Mouse (Mus musculus) MEL (cell line): Measurements from ENCODE around the gene Smoc1.

Source experiments
- CHD1 ChIP-seq: IDR thresholded peaks from 2 replicates; pipeline ENCODE4 v1.6.1; 2012; ENCODE audit warnings: low read depth, mild to moderate bottlenecking, inconsistent platforms, low read length, improper control_type of control experiment
- CTCF ChIP-seq, 3 experiments: IDR thresholded peaks in 2 of 3; conservative IDR thresholded peaks in 1 of 3; 2 replicates each; pipeline ENCODE4 v1.5.1; 2011 to 2012; ENCODE audit warnings: low read length in 3 of 3, low read depth in 2 of 3, mild to moderate bottlenecking in 2 of 3, improper control_type of control experiment in 1 of 3, inconsistent platforms in 1 of 3, mixed read lengths in 1 of 3, moderate library complexity in 1 of 3; ENCODE audit not compliant: control insufficient read depth in 1 of 3, insufficient read depth in 1 of 3, poor library complexity in 1 of 3, severe bottlenecking in 1 of 3
- EP300 ChIP-seq, 2 experiments: IDR thresholded peaks; 2 replicates each; pipeline ENCODE4 v1.6.1; 2011; ENCODE audit warnings: improper control_type of control experiment in 2 of 2, low read length in 2 of 2, low read depth in 1 of 2, mild to moderate bottlenecking in 1 of 2
- GATA1 ChIP-seq: IDR thresholded peaks from 2 replicates; pipeline ENCODE4 v1.6.1; 2011; ENCODE audit warnings: low read depth, low read length, improper control_type of control experiment
- HCFC1 ChIP-seq: IDR thresholded peaks from 2 replicates; pipeline ENCODE4 v1.6.1; 2012; ENCODE audit warnings: low read depth, mild to moderate bottlenecking, inconsistent platforms, low read length, improper control_type of control experiment, moderate library complexity
- MAZ ChIP-seq: IDR thresholded peaks from 2 replicates; pipeline ENCODE4 v1.6.1; 2012; ENCODE audit warnings: low read depth, mild to moderate bottlenecking, inconsistent platforms, low read length, improper control_type of control experiment
- MEF2A ChIP-seq: IDR thresholded peaks from 2 replicates; pipeline ENCODE4 v1.6.1; 2014; ENCODE audit warnings: low read depth, mild to moderate bottlenecking, inconsistent platforms, low read length, improper control_type of control experiment; ENCODE audit not compliant: poor library complexity, insufficient replicate concordance, severe bottlenecking; ENCODE audit errors: extremely low read depth
- MYC ChIP-seq: IDR thresholded peaks from 2 replicates; pipeline ENCODE4 v1.6.1; 2011; ENCODE audit warnings: low read depth, mild to moderate bottlenecking, low read length, improper control_type of control experiment, moderate library complexity
- TCF12 ChIP-seq: IDR thresholded peaks from 2 replicates; pipeline ENCODE4 v1.6.1; 2014; ENCODE audit warnings: low read depth, mild to moderate bottlenecking, inconsistent platforms, low read length, improper control_type of control experiment, moderate library complexity

DNA sequence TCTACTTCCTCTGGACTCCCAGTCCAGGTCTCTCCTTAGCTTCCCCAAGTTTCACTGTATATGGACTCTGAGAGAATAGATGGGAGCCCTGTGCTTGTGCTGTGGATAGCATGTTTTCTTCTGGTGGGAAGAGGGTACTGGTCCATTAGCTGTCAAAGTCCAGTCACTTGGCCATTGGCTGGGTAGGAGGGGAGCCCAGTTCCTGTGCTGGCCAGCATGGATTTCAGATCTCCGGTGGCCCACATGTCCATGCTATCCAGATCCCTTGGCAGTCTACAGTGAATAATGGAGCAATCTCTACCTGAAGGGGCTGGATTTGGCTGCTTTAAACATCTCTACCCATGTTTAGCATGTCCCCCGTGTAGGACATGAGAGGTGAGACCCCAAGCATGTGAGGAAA lies 158.4 kb downstream of the Smoc1 start:
- TF ChIP-seq MYC (no peak), EP300 (IDR thresholded peaks at IDR 0.05; ENCODE audit: low read depth in 1 of 2, low read length in 2 of 2) (no peak), CTCF (IDR thresholded peaks at IDR 0.05 in 2 of 3, conservative IDR thresholded peaks at IDR 0.05 in 1 of 3; ENCODE audit: control insufficient read depth in 1 of 3, insufficient read depth in 1 of 3, low read depth in 2 of 3, low read length in 3 of 3, poor library complexity in 1 of 3, severe bottlenecking in 1 of 3) (no peak), CHD1 (no peak), MEF2A (no peak), TCF12 (no peak), MAZ (no peak), HCFC1 (no peak), GATA1 (no peak)
